Mouse (Mus musculus) E14TG2a.4 (cell line): ENCODE measurements at regions not wholly inside any gene's neighbourhood (a gene's known extent, or its start where the extent isn't known, plus 50 kb on each side); places are given as distances from the start of the nearest gene placed in this dataset.

Experiments
- H3K27me3 ChIP-seq: 2 replicates; pipeline ENCODE4 v1.6.1; 2014; ENCODE audit warnings: low read length, control low read depth; ENCODE audit not compliant: insufficient read depth
- H3K36me3 ChIP-seq: 2 replicates; pipeline ENCODE4 v1.6.1; 2014; ENCODE audit warnings: low read length, control low read depth; ENCODE audit not compliant: insufficient read depth
- H3K4me1 ChIP-seq: replicated peaks from 2 replicates; pipeline ENCODE4 v1.6.1; 2014; ENCODE audit warnings: low read depth, low read length, control low read depth
- H3K4me3 ChIP-seq: replicated peaks from 2 replicates; pipeline ENCODE4 v1.5.1; 2014; ENCODE audit warnings: mild to moderate bottlenecking, low read length
- H3K9me3 ChIP-seq: 2 replicates; pipeline ENCODE4 v1.6.1; 2014; ENCODE audit warnings: low read length, control low read depth
- CTCF ChIP-seq: conservative IDR thresholded peaks from 2 replicates; pipeline ENCODE4 v1.5.1; 2014; ENCODE audit warnings: low read length
- NANOG ChIP-seq: IDR thresholded peaks from 2 replicates; pipeline ENCODE4 v1.6.1; 2014; ENCODE audit warnings: borderline replicate concordance, low read length, mixed read lengths
- POU5F1 ChIP-seq: IDR thresholded peaks from 2 replicates; pipeline ENCODE4 v1.6.1; 2014; ENCODE audit warnings: low read length, borderline replicate concordance

GRCm38 (mm10) chr9:83239097-83239496 is 92.6 kb upstream of the Hmgn3 start:
- H3K4me1 ChIP-seq = no peaks in the 10 kb centered on the region
- no peak overlapping the region for H3K4me3 ChIP-seq
- H3K27me3 ChIP-seq = no peaks in the 10 kb centered on the region
- TF ChIP-seq POU5F1 (no peak), NANOG (no peak), CTCF (peak; percentile 63)
- no peaks in the 10 kb centered on the region for H3K9me3 ChIP-seq
- no peaks in the 10 kb centered on the region for H3K36me3 ChIP-seq

- Histone ChIP-seq H3K4me1 (no peaks in the 10 kb centered on the region), H3K4me3 (no peak overlapping the region), H3K9me3 (no peaks in the 10 kb centered on the region), H3K27me3 (no peaks in the 10 kb centered on the region), H3K36me3 (no peaks in the 10 kb centered on the region)
- TF ChIP-seq NANOG (no peak), CTCF (no peak), POU5F1 (no peak)
Measured at GRCm38 (mm10) chr9:83221866-83222265, 75.4 kb upstream of the Hmgn3 start.

DNA sequence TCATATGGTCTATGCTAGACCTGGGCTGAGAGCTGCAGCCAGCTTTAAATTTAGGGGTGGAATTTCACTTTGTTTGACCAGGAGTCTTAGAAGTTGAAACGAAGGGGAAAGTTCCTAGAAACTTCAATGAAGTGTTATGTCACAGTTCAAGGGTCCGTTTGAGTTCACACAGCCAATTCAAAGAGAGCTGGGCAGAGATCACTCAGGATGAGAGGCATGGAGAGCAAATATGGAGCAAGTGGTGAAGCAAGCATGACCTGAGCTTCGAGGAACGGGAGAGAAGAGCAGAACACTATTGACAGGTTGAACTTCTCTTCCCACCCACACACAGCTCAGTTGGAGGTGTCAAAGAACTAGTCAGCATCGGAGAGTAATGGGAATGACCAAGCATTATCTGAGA is 56.1 kb upstream of the Hmgn3 start:
- no peaks in the 10 kb centered on the region for H3K27me3 ChIP-seq
- H3K4me3 ChIP-seq = no peak overlapping the region
- H3K36me3 ChIP-seq = no peaks in the 10 kb centered on the region
- TF ChIP-seq NANOG (no peak), POU5F1 (no peak), CTCF (no peak)
- H3K4me1 ChIP-seq = no peaks in the 10 kb centered on the region
- no peaks in the 10 kb centered on the region for H3K9me3 ChIP-seq

GRCm38 (mm10) chr9:83199771-83200170 is 53.3 kb upstream of the Hmgn3 start:
- peaks cover 9% of the 10 kb centered on the region; the same call in 1 of the 2 replicates for H3K4me1 ChIP-seq
- no peaks in the 10 kb centered on the region for H3K27me3 ChIP-seq
- H3K9me3 ChIP-seq = no peaks in the 10 kb centered on the region
- TF ChIP-seq CTCF = no peak
- no peak for TF ChIP-seq NANOG
- no peak for TF ChIP-seq POU5F1
- no peaks in the 10 kb centered on the region for H3K36me3 ChIP-seq
- no peak overlapping the region for H3K4me3 ChIP-seq

DNA sequence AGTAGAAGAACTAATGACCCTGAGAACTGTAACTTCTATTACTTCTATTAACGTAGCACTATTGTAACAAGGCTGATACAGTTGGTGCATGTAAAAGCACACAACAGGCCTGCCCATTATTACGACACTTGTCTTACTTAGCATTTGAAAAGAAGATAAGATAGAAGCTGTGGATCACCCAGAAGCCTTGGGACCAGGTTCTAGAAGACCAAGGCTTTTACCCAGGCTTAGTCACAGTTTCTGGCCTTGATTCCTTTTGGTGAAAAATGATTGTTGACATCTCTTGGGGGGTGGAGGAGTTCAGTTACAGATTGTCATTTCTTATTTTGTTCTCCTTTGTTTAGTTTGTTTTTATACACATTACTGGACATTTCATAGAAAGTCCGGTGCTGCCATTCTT is 52.7 kb upstream of the Hmgn3 start:
- no peak overlapping the region for H3K4me3 ChIP-seq
- H3K36me3 ChIP-seq = no peaks in the 10 kb centered on the region
- H3K27me3 ChIP-seq = no peaks in the 10 kb centered on the region
- no peak for TF ChIP-seq POU5F1
- TF ChIP-seq CTCF = no peak
- TF ChIP-seq NANOG = no peak
- no peaks in the 10 kb centered on the region for H3K9me3 ChIP-seq
- H3K4me1 ChIP-seq = peaks cover 9% of the 10 kb centered on the region; the same call in 1 of the 2 replicates

DNA sequence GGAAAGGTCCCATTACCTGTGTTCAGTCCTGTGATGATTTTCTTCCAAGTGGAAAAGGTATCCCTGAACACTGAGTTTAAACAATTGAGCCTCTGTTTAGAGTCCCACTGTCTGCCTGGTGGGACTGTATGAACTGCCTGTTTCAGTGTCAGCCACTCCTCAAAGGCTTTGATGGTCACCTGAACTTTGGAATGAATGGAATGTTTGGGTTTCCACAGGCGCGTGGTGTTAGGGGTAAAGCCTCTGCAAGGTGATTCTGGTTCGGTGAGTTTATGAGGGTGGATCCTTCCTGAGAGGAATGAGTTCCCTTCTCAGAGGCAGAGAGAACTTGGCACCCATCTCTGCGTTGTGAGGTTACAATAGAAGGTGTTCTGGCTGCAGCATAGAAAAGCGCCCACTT is 50.5 kb upstream of the Hmgn3 start:
- Histone ChIP-seq H3K4me3 (no peak overlapping the region), H3K4me1 (peaks cover 9% of the 10 kb centered on the region; the same call in 1 of the 2 replicates), H3K27me3 (no peaks in the 10 kb centered on the region), H3K9me3 (no peaks in the 10 kb centered on the region), H3K36me3 (no peaks in the 10 kb centered on the region)
- TF ChIP-seq POU5F1 (no peak), NANOG (no peak), CTCF (no peak)
